Mouse (Mus musculus): ENCODE measurements around the gene Wnt1.

DNA sequence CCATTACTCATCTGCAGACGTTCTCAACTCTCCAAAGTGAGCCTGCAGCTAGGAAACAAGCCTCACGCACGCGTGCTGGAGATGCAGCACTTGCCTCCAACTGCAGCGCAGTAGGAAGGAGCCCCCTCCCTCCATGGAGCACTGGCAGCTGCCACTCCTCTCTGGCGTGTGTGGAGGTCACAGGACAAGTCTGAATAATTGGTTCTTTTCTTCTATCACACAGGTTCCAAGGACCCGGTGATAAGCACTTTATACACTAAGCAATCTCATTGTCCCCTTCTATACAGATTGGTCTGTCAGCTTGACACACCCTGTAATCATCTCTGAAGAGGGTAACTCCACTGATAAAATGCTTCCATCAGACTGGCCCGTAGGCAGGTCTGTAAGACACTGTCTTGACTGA, 36.6 kb upstream of the Wnt1 start:
- no peak for TF ChIP-seq CTCF (IDR thresholded peaks at IDR 0.05; ENCODE audit: low read depth)
- TF ChIP-seq EP300 (IDR thresholded peaks at IDR 0.05; ENCODE audit: low read depth), result no peak

Measured in liver, postnatal 0 days (tissue).